Mouse (Mus musculus) ES-E14 (cell line): ENCODE results near the gene Bcas3.

Experiments
- HCFC1 ChIP-seq: IDR thresholded peaks from 2 replicates; pipeline ENCODE4 v1.6.1; 2012; ENCODE audit warnings: low read length, inconsistent platforms, borderline replicate concordance; ENCODE audit not compliant: insufficient read depth
- ZC3H11A ChIP-seq: IDR thresholded peaks from 2 replicates; pipeline ENCODE4 v1.6.1; 2012; ENCODE audit warnings: low read depth, mild to moderate bottlenecking, inconsistent platforms, low read length, borderline replicate concordance
- ZNF384 ChIP-seq: IDR thresholded peaks from 2 replicates; pipeline ENCODE4 v1.6.1; 2012; ENCODE audit warnings: low read depth, low read length, inconsistent platforms

GRCm38 (mm10) chr11:85648893-85649292 is 295.9 kb downstream of the Bcas3 start:
- no peak for TF ChIP-seq ZC3H11A
- no peak for TF ChIP-seq HCFC1
- TF ChIP-seq ZNF384, result no peak
